Mouse (Mus musculus) CH12.LX (cell line): Measurements from ENCODE around the gene Cdh26. TPM values are rescaled to one million over a fixed set of nuclear protein-coding genes. Genes with fewer than 3 reads are reported as not detected.

Source experiments
- DNase-seq: peaks from one replicate; pipeline ENCODE4 v3.0.0-alpha.2; 2013; ENCODE audit errors: extremely low read depth
- H3K27ac ChIP-seq: 2 replicates; pipeline ENCODE4 v1.5.1; 2012; ENCODE audit warnings: low read depth, mild to moderate bottlenecking, control low read depth, moderate library complexity; ENCODE audit not compliant: insufficient read depth
- H3K27me3 ChIP-seq: replicated peaks from 2 replicates; pipeline ENCODE3; 2012; ENCODE audit warnings: inconsistent platforms
- H3K36me3 ChIP-seq, 2 experiments: replicated peaks in 1 of 2; 2 replicates each; pipeline versions ENCODE3 to v1.6.1; 2012; ENCODE audit warnings: inconsistent platforms in 1 of 2, low read length in 1 of 2, mild to moderate bottlenecking in 1 of 2, mixed read lengths in 1 of 2, moderate library complexity in 1 of 2; ENCODE audit not compliant: control insufficient read depth in 1 of 2, insufficient read depth in 1 of 2
- H3K4me1 ChIP-seq, 2 experiments: 2 replicates each; pipeline ENCODE4 v1.6.1; 2012; ENCODE audit warnings: inconsistent platforms in 1 of 2, moderate library complexity in 1 of 2; ENCODE audit not compliant: insufficient read depth in 2 of 2, control insufficient read depth in 1 of 2
- H3K4me2 ChIP-seq: 2 replicates; pipeline ENCODE4 v1.6.1; 2012; ENCODE audit warnings: low read depth, mild to moderate bottlenecking, control low read depth; ENCODE audit not compliant: poor library complexity, insufficient read depth, severe bottlenecking
- H3K4me3 ChIP-seq, 3 experiments: fragments of 150-350 bp in 1 of 3; sonication (generic) in 1 of 3; replicated peaks in 1 of 3; 2 replicates each; pipeline versions ENCODE3 to v1.5.1; 2011 to 2012; ENCODE audit warnings: low read depth in 2 of 3, low read length in 2 of 3, mild to moderate bottlenecking in 2 of 3, moderate library complexity in 2 of 3, control low read depth in 1 of 3, improper control_type of control experiment in 1 of 3, inconsistent platforms in 1 of 3, mixed read lengths in 1 of 3; ENCODE audit not compliant: poor library complexity in 1 of 3
- H3K79me2 ChIP-seq: replicated peaks from 2 replicates; pipeline ENCODE4 v1.6.1; 2012; ENCODE audit warnings: mild to moderate bottlenecking, moderate library complexity; ENCODE audit not compliant: control insufficient read depth, poor library complexity, insufficient read depth, severe bottlenecking; ENCODE audit errors: extremely low read depth
- H3K9ac ChIP-seq: 2 replicates; pipeline ENCODE4 v1.6.1; 2012; ENCODE audit warnings: low read depth, mild to moderate bottlenecking, control low read depth, moderate library complexity; ENCODE audit not compliant: insufficient read depth
- H3K9me3 ChIP-seq: replicated peaks from 2 replicates; pipeline ENCODE3; 2012; ENCODE audit warnings: low read length, inconsistent platforms, mixed read lengths
- BHLHE40 ChIP-seq: IDR thresholded peaks from 2 replicates; pipeline ENCODE4 v1.6.1; 2011; ENCODE audit warnings: mild to moderate bottlenecking, low read depth, low read length, improper control_type of control experiment
- E2F4 ChIP-seq: IDR thresholded peaks from 2 replicates; pipeline ENCODE4 v1.6.1; 2011; ENCODE audit warnings: low read depth, low read length, improper control_type of control experiment; ENCODE audit not compliant: insufficient replicate concordance
- ELF1 ChIP-seq: IDR thresholded peaks from 2 replicates; pipeline ENCODE4 v1.6.1; 2014; ENCODE audit warnings: low read depth, mild to moderate bottlenecking, inconsistent platforms, low read length, improper control_type of control experiment
- ETS1 ChIP-seq: conservative IDR thresholded peaks from 2 replicates; pipeline ENCODE4 v1.6.1; 2012; ENCODE audit warnings: low read depth, mild to moderate bottlenecking, inconsistent platforms, low read length, improper control_type of control experiment, moderate library complexity
- GABPA ChIP-seq: IDR thresholded peaks from 2 replicates; pipeline ENCODE4 v1.6.1; 2012; ENCODE audit warnings: low read depth, low read length, improper control_type of control experiment, inconsistent platforms; ENCODE audit not compliant: insufficient replicate concordance
- HCFC1 ChIP-seq: IDR thresholded peaks from 2 replicates; pipeline ENCODE4 v1.6.1; 2012; ENCODE audit warnings: low read depth, mild to moderate bottlenecking, inconsistent platforms, low read length, improper control_type of control experiment
- JUND ChIP-seq: conservative IDR thresholded peaks from 2 replicates; pipeline ENCODE4 v1.6.1; 2011; ENCODE audit warnings: low read depth, low read length, improper control_type of control experiment
- KAT2A ChIP-seq: IDR thresholded peaks from 2 replicates; pipeline ENCODE4 v1.6.1; 2012; ENCODE audit warnings: low read length, improper control_type of control experiment, inconsistent platforms; ENCODE audit not compliant: insufficient replicate concordance
- MAFK ChIP-seq: IDR thresholded peaks from 2 replicates; pipeline ENCODE4 v1.6.1; 2011; ENCODE audit warnings: low read length, improper control_type of control experiment; ENCODE audit not compliant: insufficient replicate concordance
- MAX ChIP-seq: IDR thresholded peaks from 2 replicates; pipeline ENCODE4 v1.6.1; 2011; ENCODE audit warnings: low read length, improper control_type of control experiment
- MAZ ChIP-seq: IDR thresholded peaks from 2 replicates; pipeline ENCODE4 v1.6.1; 2012; ENCODE audit warnings: low read depth, mild to moderate bottlenecking, inconsistent platforms, low read length, improper control_type of control experiment, moderate library complexity
- MEF2A ChIP-seq: IDR thresholded peaks from 2 replicates; pipeline ENCODE4 v1.6.1; 2014; ENCODE audit warnings: low read depth, mild to moderate bottlenecking, inconsistent platforms, low read length, improper control_type of control experiment, borderline replicate concordance
- MXI1 ChIP-seq: IDR thresholded peaks from 2 replicates; pipeline ENCODE4 v1.6.1; 2011; ENCODE audit warnings: mild to moderate bottlenecking, low read depth, low read length, improper control_type of control experiment
- MYC ChIP-seq: IDR thresholded peaks from 2 replicates; pipeline ENCODE4 v1.6.1; 2011; ENCODE audit warnings: low read depth, mild to moderate bottlenecking, improper control_type of control experiment, low read length
- NRF1 ChIP-seq: IDR thresholded peaks from 2 replicates; pipeline ENCODE4 v1.6.1; 2014; ENCODE audit warnings: low read depth, mild to moderate bottlenecking, inconsistent platforms, low read length, improper control_type of control experiment, moderate library complexity
- PAX5 ChIP-seq: IDR thresholded peaks from 2 replicates; pipeline ENCODE4 v1.6.1; 2012; ENCODE audit warnings: low read length, inconsistent platforms, mixed read lengths
- POLR2A ChIP-seq: IDR thresholded peaks from 2 replicates; pipeline ENCODE4 v1.6.1; 2011; ENCODE audit warnings: low read depth, mild to moderate bottlenecking, improper control_type of control experiment, low read length
- POLR2AphosphoS2 ChIP-seq: IDR thresholded peaks from 2 replicates; pipeline ENCODE4 v1.6.1; 2011; ENCODE audit warnings: low read depth, low read length, improper control_type of control experiment
- SIN3A ChIP-seq: IDR thresholded peaks from 2 replicates; pipeline ENCODE4 v1.6.1; 2012; ENCODE audit warnings: low read length, improper control_type of control experiment, inconsistent platforms
- SMC3 ChIP-seq: IDR thresholded peaks from 2 replicates; pipeline ENCODE4 v1.6.1; 2011; ENCODE audit warnings: low read depth, low read length, improper control_type of control experiment
- TCF12 ChIP-seq: IDR thresholded peaks from 2 replicates; pipeline ENCODE4 v1.6.1; 2014; ENCODE audit warnings: low read depth, mild to moderate bottlenecking, inconsistent platforms, low read length, improper control_type of control experiment
- ZC3H11A ChIP-seq: IDR thresholded peaks from 2 replicates; pipeline ENCODE4 v1.6.1; 2012; ENCODE audit warnings: low read depth, mild to moderate bottlenecking, inconsistent platforms, low read length, improper control_type of control experiment
- ZKSCAN1 ChIP-seq: IDR thresholded peaks from 2 replicates; pipeline ENCODE4 v1.6.1; 2012; ENCODE audit warnings: low read depth, inconsistent platforms, low read length, improper control_type of control experiment, borderline replicate concordance
- ZMIZ1 ChIP-seq: IDR thresholded peaks from 2 replicates; pipeline ENCODE4 v1.6.1; 2012; ENCODE audit warnings: low read depth, mild to moderate bottlenecking, inconsistent platforms, low read length, improper control_type of control experiment
- ZNF384 ChIP-seq: IDR thresholded peaks from 2 replicates; pipeline ENCODE4 v1.6.1; 2012; ENCODE audit warnings: low read depth, low read length, improper control_type of control experiment, inconsistent platforms
- dilution Hi-C: fragments of 300-500 bp; cut with MboI; formaldehyde crosslinking; loops from 2 replicates; pipeline ENCODE4 v1.14.3; 2020; ENCODE audit warnings: low sequenced_read_pairs; ENCODE audit not compliant: extremely low pct_unique_long_range_greater_than_20kb, extremely low pct_ligation_motif_present
- in situ Hi-C: fragments of 300-500 bp; cut with MboI; formaldehyde crosslinking; loops from 3 replicates; pipeline ENCODE4 v1.14.3; 2019; ENCODE audit warnings: low sequenced_read_pairs, low pct_ligation_motif_present, low pct_unique_long_range_greater_than_20kb, mixed read lengths
- polyA plus RNA-seq: library from polyadenylated mRNA; unstranded; fragments of >175 nt; gene quantifications from 2 replicates; pipeline ENCODE4 v1.2.1, GENCODE M21; 2012; ENCODE audit warnings: low read depth; ENCODE audit not compliant: insufficient read length
- total RNA-seq, 2 experiments: library from RNA; depleted of rRNA; stranded (reverse); fragments of 300-350 nt in 1 of 2; fragments of >200 nt in 1 of 2; gene quantifications; 2 replicates each; pipeline ENCODE4 v1.2.3; 2012 to 2014

The Cdh26 gene
- total and polyA plus RNA-seq, 3 experiments: not detected

- no peak overlapping the region for H3K4me3 ChIP-seq
- no peak for TF ChIP-seq BHLHE40
- no peak for TF ChIP-seq MAFK
- no peak for TF ChIP-seq HCFC1
- TF ChIP-seq MEF2A: no peak
- TF ChIP-seq MAZ: no peak
- TF ChIP-seq POLR2A: no peak
- TF ChIP-seq E2F4: no peak
- no peak for TF ChIP-seq ZMIZ1
- no peak for TF ChIP-seq SIN3A
- TF ChIP-seq PAX5: no peak
- no peak for TF ChIP-seq MAX
- TF ChIP-seq ELF1: no peak
- no peak for TF ChIP-seq JUND
- no peak for TF ChIP-seq KAT2A
- no peak for TF ChIP-seq MXI1
- TF ChIP-seq NRF1: no peak
- no peak for TF ChIP-seq ZNF384
- no peaks in the 10 kb centered on the region for H3K9me3 ChIP-seq
- no peak overlapping the region for H3K27ac ChIP-seq
- in situ Hi-C loops (no loop called here), dilution Hi-C loops (no loop called here)
- H3K4me2 ChIP-seq: no peak overlapping the region
- H3K79me2 ChIP-seq: no peaks in the 10 kb centered on the region
- H3K4me1 ChIP-seq: peaks cover 11 to 12% of the 10 kb centered on the region in 2 experiments
- no peak for DNase-seq
- H3K36me3 ChIP-seq: no peaks in the 10 kb centered on the region
- H3K9ac ChIP-seq: no peak overlapping the region
- H3K27me3 ChIP-seq: peaks cover 34% of the 10 kb centered on the region
These were observed 89.9 kb downstream of the Cdh26 start for GRCm38 (mm10) chr2:178520216-178520615.

GRCm38 (mm10) chr2:178522331-178522730 lies 92.0 kb downstream of the Cdh26 start:
- dilution Hi-C loops: no loop called here
- TF ChIP-seq ZKSCAN1 (no peak), KAT2A (no peak), BHLHE40 (no peak), GABPA (no peak), MYC (no peak), JUND (no peak), ZC3H11A (no peak), MAZ (no peak), ETS1 (no peak), POLR2A (no peak), NRF1 (no peak), TCF12 (no peak), SMC3 (no peak), MXI1 (no peak), POLR2AphosphoS2 (no peak)
- TF ChIP-seq, all 38 proteins: peak for 0
- Histone ChIP-seq H3K9ac (no peak overlapping the region), H3K27me3 (peaks cover 35% of the 10 kb centered on the region), H3K4me2 (no peak overlapping the region), H3K9me3 (no peaks in the 10 kb centered on the region), H3K27ac (no peak overlapping the region), H3K4me3 (no peak overlapping the region), H3K4me1 (no peaks in the 10 kb centered on the region), H3K79me2 (no peaks in the 10 kb centered on the region), H3K36me3 (no peaks in the 10 kb centered on the region)
- no peak for DNase-seq
- in situ Hi-C loops: no loop called here
